32 mouse cellular contexts compared by ENCODE assay signal in genomic region chr17:63533074-63533836, GRCm38 (mm10). TPM values are rescaled to one million over a fixed set of nuclear protein-coding genes. Genes with fewer than 3 reads are reported as not detected.
DNase-seq lines count a peak whose midpoint lies in the region; ATAC-seq lines count a peak whose summit lies in the region.
"Had no signal": no experiment of that assay in that cellular context is flagged by ENCODE, and none has a peak within 500 bp of the region (broad histone marks: within the 10 kb centered on the region; RNA-seq: fewer than 3 reads in every experiment).

No protein-coding gene starts in this region.

- no peak overlapping the region for H3K27ac ChIP-seq in forebrain, embryonic 14.5 days (ENCODE audit: low read depth, low read length)
- no peak overlapping the region for H3K27ac ChIP-seq in forebrain, embryonic 10.5 days
- peak overlapping the region; percentile 46; the same call in 1 of the 2 replicates for H3K27ac ChIP-seq in lung, embryonic 16.5 days (ENCODE audit: low read length)
- no peak overlapping the region for H3K27ac ChIP-seq in midbrain, embryonic 11.5 days (ENCODE audit: low read depth, low read length)
- H3K27ac ChIP-seq: embryonic facial prominence, embryonic 15.5 days; forebrain, embryonic 15.5 days; gastrocnemius, adult 2 months; heart, adult 2 months; hindbrain, embryonic 15.5 days; layer of hippocampus, adult 2 months; left cerebral cortex, adult 2 months; limb, embryonic 12.5 days; liver, embryonic 13.5 days; neural tube, embryonic 15.5 days had no signal

- H3K4me2 ChIP-seq in forebrain, embryonic 14.5 days (ENCODE audit: low read length): no peak overlapping the region
- H3K4me2 ChIP-seq in lung, embryonic 16.5 days (ENCODE audit: low read depth, low read length): no peak overlapping the region
- H3K4me2 ChIP-seq in midbrain, embryonic 11.5 days: no peak overlapping the region
- H3K4me2 ChIP-seq: embryonic facial prominence, embryonic 15.5 days; forebrain, embryonic 15.5 days; heart, embryonic 12.5 days; hindbrain, embryonic 15.5 days; limb, embryonic 12.5 days; liver, embryonic 13.5 days; neural tube, embryonic 15.5 days had no signal

- WGBS in forebrain, embryonic 14.5 days: 7% methylated on average over 6 of the region's 6 CpGs
- 12% methylated on average over 6 of the region's 6 CpGs for WGBS in forebrain, embryonic 10.5 days
- WGBS in lung, embryonic 16.5 days: 25% methylated on average over 6 of the region's 6 CpGs
- WGBS in midbrain, embryonic 11.5 days: 18% methylated on average over 6 of the region's 6 CpGs

- no peak overlapping the region for H3K9ac ChIP-seq in forebrain, embryonic 14.5 days (ENCODE audit: low read length)
- no peak overlapping the region for H3K9ac ChIP-seq in lung, embryonic 16.5 days (ENCODE audit: low read length)
- no peak overlapping the region for H3K9ac ChIP-seq in midbrain, embryonic 11.5 days (ENCODE audit: low read length)
- H3K9ac ChIP-seq: embryonic facial prominence, embryonic 15.5 days; forebrain, embryonic 15.5 days; heart, embryonic 12.5 days; hindbrain, embryonic 15.5 days; limb, embryonic 12.5 days; liver, embryonic 13.5 days; neural tube, embryonic 15.5 days had no signal

- ATAC-seq in forebrain, embryonic 14.5 days: no peak
- ATAC-seq in lung, embryonic 16.5 days (ENCODE audit: low read depth): peak; percentile 47; the same call in 1 of the 2 replicates
- no peak for ATAC-seq in midbrain, embryonic 11.5 days (ENCODE audit: low FRiP score)
- ATAC-seq: forebrain, embryonic 15.5 days; inflammation-experienced regulatory T-cells, adult 6 months had no signal

- no peaks in the 10 kb centered on the region for H3K27me3 ChIP-seq in forebrain, embryonic 14.5 days (replicated peaks; ENCODE audit: control insufficient read depth, insufficient read depth, low read length)
- peaks cover 11% of the 10 kb centered on the region; the same call in 1 of the 2 replicates for H3K27me3 ChIP-seq in forebrain, embryonic 10.5 days (ENCODE audit: poor library complexity, severe bottlenecking)
- H3K27me3 ChIP-seq in lung, embryonic 16.5 days (ENCODE audit: control insufficient read depth, insufficient read depth, low read depth, low read length): no peaks in the 10 kb centered on the region
- H3K27me3 ChIP-seq in midbrain, embryonic 11.5 days (ENCODE audit: control insufficient read depth, insufficient read depth, low read length): no peaks in the 10 kb centered on the region
- H3K27me3 ChIP-seq: embryonic facial prominence, embryonic 15.5 days; forebrain, embryonic 15.5 days; heart, embryonic 12.5 days; hindbrain, embryonic 15.5 days; limb, embryonic 12.5 days; liver, embryonic 13.5 days; megakaryocyte, embryonic 14.5 days; neural tube, embryonic 15.5 days had no signal

- peak; percentile 21 for DNase-seq in forebrain, embryonic 14.5 days (ENCODE audit: low spot score)
- no peak for DNase-seq in forebrain, embryonic 10.5 days (ENCODE audit: extremely low spot score, low spot score)
- DNase-seq in lung, postnatal 36 days: no peak
- peak; percentile 2 for DNase-seq in Muller cell, postnatal 12 days (ENCODE audit: inconsistent ontology term)
- no peak for DNase-seq in B cell, adult 2 months
- no peak for DNase-seq in midbrain, embryonic 11.5 days (ENCODE audit: low spot score, missing footprints)
- DNase-seq: adrenal gland, adult 8-10 months; cerebellum, adult 8-10 months; cerebellum, postnatal 25 days; gastrocnemius, adult 2 months; gastrocnemius, postnatal 36 days; heart, adult 2 months; kidney, adult 11 months; kidney, postnatal 36 days; liver, embryonic 13.5 days; lung, adult 2 months; lung, postnatal 4 days; midbrain, embryonic 14.5 days; retina, postnatal 1 day; right cerebral cortex, postnatal 14 days; thymus, postnatal 4 days had no signal

- no peaks in the 10 kb centered on the region for H3K4me1 ChIP-seq in forebrain, embryonic 14.5 days (ENCODE audit: control insufficient read depth, insufficient read depth, low read length)
- peaks cover 18% of the 10 kb centered on the region for H3K4me1 ChIP-seq in forebrain, embryonic 10.5 days
- peaks cover 5% of the 10 kb centered on the region for H3K4me1 ChIP-seq in lung, embryonic 16.5 days (replicated peaks; ENCODE audit: control insufficient read depth, insufficient read depth, low read length)
- H3K4me1 ChIP-seq in midbrain, embryonic 11.5 days (ENCODE audit: control insufficient read depth, insufficient read depth, low read length): no peaks in the 10 kb centered on the region
- H3K4me1 ChIP-seq: embryonic facial prominence, embryonic 15.5 days; heart, embryonic 12.5 days; liver, embryonic 13.5 days; megakaryocyte, embryonic 14.5 days had no signal

- H3K4me3 ChIP-seq in forebrain, embryonic 14.5 days (ENCODE audit: low read depth, low read length): no peak overlapping the region
- H3K4me3 ChIP-seq in forebrain, embryonic 10.5 days: no peak overlapping the region
- no peak overlapping the region for H3K4me3 ChIP-seq in lung, embryonic 16.5 days (ENCODE audit: low read length)
- H3K4me3 ChIP-seq in midbrain, embryonic 11.5 days (ENCODE audit: low read depth, low read length): no peak overlapping the region
- H3K4me3 ChIP-seq: embryonic facial prominence, embryonic 15.5 days; forebrain, embryonic 15.5 days; gastrocnemius, adult 2 months; heart, adult 2 months; heart, embryonic 12.5 days; hindbrain, embryonic 15.5 days; layer of hippocampus, adult 2 months; left cerebral cortex, adult 2 months; limb, embryonic 12.5 days; liver, embryonic 13.5 days; megakaryocyte, embryonic 14.5 days; neural tube, embryonic 15.5 days had no signal

- no peaks in the 10 kb centered on the region for H3K9me3 ChIP-seq in forebrain, embryonic 14.5 days (replicated peaks; ENCODE audit: control insufficient read depth, low read length)
- no peaks in the 10 kb centered on the region for H3K9me3 ChIP-seq in forebrain, embryonic 10.5 days
- H3K9me3 ChIP-seq in lung, embryonic 16.5 days (ENCODE audit: control insufficient read depth, low read length): no peaks in the 10 kb centered on the region
- no peaks in the 10 kb centered on the region for H3K9me3 ChIP-seq in midbrain, embryonic 11.5 days (ENCODE audit: control insufficient read depth, low read length)
- H3K9me3 ChIP-seq: embryonic facial prominence, embryonic 15.5 days; forebrain, embryonic 15.5 days; heart, embryonic 12.5 days; hindbrain, embryonic 15.5 days; limb, embryonic 12.5 days; liver, embryonic 13.5 days; neural tube, embryonic 15.5 days had no signal

- H3K36me3 ChIP-seq in forebrain, embryonic 14.5 days (ENCODE audit: control insufficient read depth, insufficient read depth, low read length): no peaks in the 10 kb centered on the region
- no peaks in the 10 kb centered on the region for H3K36me3 ChIP-seq in forebrain, embryonic 10.5 days (replicated peaks)
- no peaks in the 10 kb centered on the region for H3K36me3 ChIP-seq in lung, embryonic 16.5 days (ENCODE audit: control insufficient read depth, insufficient read depth, low read length)
- no peaks in the 10 kb centered on the region for H3K36me3 ChIP-seq in midbrain, embryonic 11.5 days (ENCODE audit: control insufficient read depth, insufficient read depth, low read length)
- H3K36me3 ChIP-seq: embryonic facial prominence, embryonic 15.5 days; forebrain, embryonic 15.5 days; heart, embryonic 12.5 days; hindbrain, embryonic 15.5 days; limb, embryonic 12.5 days; liver, embryonic 13.5 days; neural tube, embryonic 15.5 days had no signal

RNA-seq across cellular contexts. Expression of gene Fbxl17, which starts 33.4 kb away (rescaled TPM):
- 8.9 and 9.1 TPM in 2 replicates for polyA plus RNA-seq in forebrain, embryonic 14.5 days (2014; fragmentation: Nextera tagmentation; extraction: Ambion mirVana)
- 2.5 and 2.7 TPM in 2 replicates for polyA plus RNA-seq in forebrain, embryonic 10.5 days (2016; fragmentation: Nextera tagmentation; extraction: Ambion mirVana)
- 3.8 and 4.4 TPM in 2 replicates for polyA plus RNA-seq in lung, embryonic 16.5 days (2015; fragmentation: Nextera tagmentation; extraction: Ambion mirVana)
- 15.8 and 16.5 TPM in 2 replicates for polyA plus RNA-seq in midbrain, embryonic 11.5 days (2014; fragmentation: Nextera tagmentation; extraction: Ambion mirVana)

Comparison
In these comparisons a context has a peak if more than half of its experiments do, and no peak if none do; other contexts are left out.
1. DNase-seq: peak in forebrain, embryonic 14.5 days (single experiment) and Muller cell, postnatal 12 days (single experiment); none in forebrain, embryonic 10.5 days (single experiment), lung, postnatal 36 days (single experiment), B cell, adult 2 months (0 of 2) and midbrain, embryonic 11.5 days (single experiment).